Mouse (Mus musculus) heart, postnatal 36 days (tissue): ENCODE data around the gene Prmt7. TPM values are rescaled to one million over a fixed set of nuclear protein-coding genes. Genes with fewer than 3 reads are reported as not detected.
"Not testable (repeated sequence)": the region's sequence is repeated elsewhere in the genome, so short reads cannot be mapped to it uniquely, and the experiment has no call there.

Experiments
- DNase-seq, 2 experiments: peaks; one replicate each; pipeline ENCODE4 v3.0.0; 2021 to 2022
- intact Hi-C: fragments of 180-260 bp; cut with DNase I; formaldehyde crosslinking; loops from one replicate; pipeline ENCODE4 v1.15.1; 2025
- total RNA-seq, 2 experiments: library from RNA; stranded (reverse); gene quantifications; 2 replicates each; pipeline ENCODE4 v1.2.3; 2021

Prmt7 gene
- total RNA-seq: 10 to 100 TPM; 24.5 to 26.8 TPM

DNA sequence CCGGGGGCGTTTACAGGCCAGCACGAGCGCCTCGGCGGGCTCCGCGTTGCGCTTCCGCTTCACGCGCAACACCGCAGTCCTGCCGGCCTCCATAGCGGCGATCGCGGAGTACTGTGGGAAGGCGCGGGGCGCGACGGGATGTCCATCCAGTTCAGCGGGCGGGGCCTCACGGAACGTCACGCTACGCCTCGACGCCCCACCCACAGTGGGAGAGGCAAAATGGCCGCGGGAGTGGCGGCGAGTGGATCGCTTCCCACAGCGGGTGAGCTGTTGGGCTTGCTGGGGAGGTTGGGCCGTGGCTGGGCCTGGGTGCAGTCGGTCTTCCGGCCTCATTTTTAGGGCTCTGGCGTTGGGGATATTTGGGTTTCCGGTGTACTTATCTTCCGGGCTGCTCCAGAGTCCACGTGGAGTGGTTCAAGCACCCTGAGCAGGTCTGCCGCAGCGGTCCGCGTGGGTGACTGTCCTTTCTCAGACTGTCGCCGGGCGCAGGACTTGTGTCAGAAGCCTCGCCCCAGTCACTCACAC, at the start of gene Prmt7, which contains the start of gene Slc7a6os:
TSS of gene Prmt7 (plus strand) at position 116 of the 525 bp plus-strand sequence.
TSS of gene Slc7a6os (minus strand) at position 115 of the 525 bp plus-strand sequence.
- peak; percentile 95 to 96 for DNase-seq
- intact Hi-C loops: loop anchor here (2.0 to 5.0 kb wide), 3 partner anchors 42 to 191 kb away; partner anchors contain the start of gene Slc7a6

DNA sequence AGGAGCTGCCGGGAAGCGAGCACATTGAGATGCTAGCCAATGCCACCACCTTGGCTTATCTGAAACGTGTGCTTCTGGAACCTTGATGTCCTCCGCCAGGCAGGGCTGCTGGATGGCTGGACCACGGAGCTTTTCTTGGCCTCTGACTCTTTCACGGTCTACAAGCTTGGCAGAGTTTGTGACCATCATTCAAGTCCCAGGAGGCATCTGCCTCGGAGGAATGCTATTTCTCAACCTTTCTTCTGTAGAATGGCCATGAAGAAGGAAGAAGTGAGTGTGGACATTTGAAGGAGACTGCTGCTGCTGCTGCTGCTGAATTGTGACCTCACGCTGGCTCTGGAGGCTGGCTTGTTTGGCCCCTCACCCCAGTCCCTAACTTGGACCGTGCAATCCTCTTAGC, 47.5 kb upstream of the Prmt7 start:
- intact Hi-C loops: no loop called here
- DNase-seq: no peak

DNA sequence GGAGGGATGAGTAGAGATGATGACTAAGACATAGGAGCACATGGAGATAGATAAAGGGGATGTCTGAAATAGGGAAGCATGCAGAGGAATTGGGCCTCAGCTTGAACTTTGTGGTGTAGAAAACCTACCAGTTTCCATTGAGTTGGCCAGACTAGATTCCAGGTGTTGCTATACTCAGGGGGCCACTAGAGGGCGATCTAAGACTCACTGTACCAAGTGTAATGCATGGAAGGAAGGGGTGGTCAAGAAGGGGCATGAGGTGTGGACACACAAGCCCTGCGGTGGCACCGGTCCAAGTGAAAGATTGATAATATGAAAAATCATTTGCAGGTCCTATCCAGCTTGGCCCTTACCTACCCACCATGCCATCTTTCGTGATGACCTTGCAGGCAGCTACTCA, 45.3 kb upstream of the Prmt7 start:
- intact Hi-C loops: loop anchor here (1.0 to 2.0 kb wide), 3 partner anchors 25 to 61 kb away; no protein-coding TSS in a partner anchor
- DNase-seq: peak; percentile 70 to 82

DNA sequence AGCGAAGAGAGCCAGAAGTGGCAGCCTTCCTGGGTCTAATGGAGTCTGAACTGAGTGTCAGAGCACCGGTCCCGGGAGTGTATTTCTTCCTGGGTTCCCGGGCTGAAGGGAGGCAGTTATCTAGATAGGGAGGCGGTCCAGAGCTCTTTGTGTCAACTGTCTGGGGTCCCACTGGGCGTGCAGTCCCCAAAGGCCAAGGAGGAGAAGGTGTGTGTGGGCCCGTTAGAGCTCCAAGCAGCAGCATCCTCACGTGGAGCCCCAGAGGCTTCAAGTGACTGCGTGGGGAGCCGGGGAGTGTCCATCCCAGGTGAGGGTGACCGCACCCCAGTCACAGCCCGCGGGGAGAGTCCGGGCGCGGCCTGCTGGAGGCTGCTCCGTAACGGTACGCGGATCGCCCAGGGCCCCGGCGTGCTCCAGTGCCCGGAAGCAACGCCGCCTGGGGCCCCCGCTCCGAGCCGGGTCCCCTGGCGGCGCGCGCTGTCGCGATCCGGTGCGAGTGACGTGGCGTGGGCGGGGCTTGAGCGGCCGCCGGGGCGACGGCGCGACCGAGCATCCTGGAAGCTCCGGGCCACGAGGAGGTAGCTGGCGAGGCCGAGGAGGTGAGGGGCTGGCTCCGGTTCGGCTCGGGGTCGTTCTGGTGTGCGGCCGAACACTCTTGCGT, 42.2 kb upstream of the Prmt7 start, which contains the start of gene Slc7a6:
TSS of gene Slc7a6 (plus strand) at position 502 of the 661 bp plus-strand sequence.
- DNase-seq: peak; percentile 88 to 92
- intact Hi-C loops: loop anchor here (2.0 kb wide), 1 partner anchor 42 kb away; the partner anchor contains the start of genes Prmt7 and Slc7a6os

DNA sequence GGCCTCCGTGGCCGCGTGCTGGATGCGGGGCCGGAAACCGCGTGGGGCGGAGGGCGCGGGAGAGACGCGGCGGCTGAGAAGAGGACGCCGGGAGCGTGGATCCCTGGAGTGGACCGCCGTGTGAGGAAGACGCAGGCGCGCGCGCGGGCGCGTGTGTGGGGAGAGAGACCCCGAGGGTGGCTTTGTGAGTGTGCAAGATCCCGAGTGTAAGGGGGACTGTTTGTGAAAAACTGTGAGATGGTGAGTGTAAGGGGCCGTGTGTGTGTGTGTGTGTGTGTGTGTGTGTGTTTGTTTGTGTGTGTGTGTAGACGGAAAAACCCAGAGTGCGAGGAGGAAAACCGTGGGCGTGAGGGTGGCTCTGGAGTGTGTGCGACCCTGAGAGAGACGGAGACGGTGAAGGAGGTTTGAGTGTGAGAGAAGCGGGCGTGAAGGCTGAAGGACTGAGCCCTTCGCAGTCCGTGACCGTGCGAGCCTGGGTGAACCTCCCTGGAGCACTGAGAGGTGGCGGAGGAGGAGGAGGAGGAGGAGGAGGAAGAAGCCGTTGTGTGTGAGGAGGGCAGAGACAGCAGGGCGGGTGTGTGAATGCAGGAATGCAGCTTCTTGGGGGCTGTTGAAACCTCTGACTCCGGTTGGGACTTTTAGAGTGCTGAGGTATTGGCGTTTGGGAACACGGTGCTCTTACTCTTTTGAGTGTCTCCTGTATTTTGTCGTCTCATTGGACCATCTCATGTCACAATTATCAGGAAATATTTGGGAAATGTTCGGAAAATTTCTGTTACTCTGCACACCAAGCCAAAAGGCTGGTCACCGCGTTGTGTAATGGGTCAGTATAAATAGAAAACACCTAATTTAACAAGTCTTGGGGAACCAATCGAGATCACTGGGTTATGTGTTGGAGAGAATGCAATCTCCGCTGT, 41.5 kb upstream of the Prmt7 start:
- intact Hi-C loops: loop anchor here (2.0 kb wide), 1 partner anchor 42 kb away; the partner anchor contains the start of genes Prmt7 and Slc7a6os
- peak in 1 of 2 experiments; percentile 42 for DNase-seq

DNA sequence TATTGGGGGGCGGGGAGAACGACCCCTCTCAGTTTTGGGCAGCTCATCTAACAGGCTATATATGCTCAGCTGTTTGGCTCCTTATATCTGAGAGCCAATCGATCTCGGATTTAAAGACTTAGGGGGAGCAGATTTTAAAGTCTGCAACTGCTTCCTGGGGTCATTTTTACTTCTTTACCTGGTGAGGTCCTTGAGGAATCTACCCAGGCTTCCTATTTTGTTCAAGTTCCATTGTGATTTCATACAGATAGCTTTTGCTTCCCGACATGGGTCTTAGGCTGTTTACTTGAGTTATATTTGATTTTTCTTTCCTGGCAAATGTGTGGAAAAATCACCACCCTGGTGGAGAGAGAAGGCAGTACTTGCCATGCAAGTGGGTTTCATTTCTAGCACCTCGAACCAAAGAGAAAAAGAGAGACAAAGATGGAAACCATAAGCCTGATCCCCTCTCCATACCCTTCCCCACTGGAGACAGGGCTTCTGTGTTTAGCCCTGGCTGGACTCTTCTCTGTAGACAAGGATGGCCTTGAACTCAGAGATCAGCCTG, 40.7 kb upstream of the Prmt7 start:
- intact Hi-C loops: loop anchor here (2.0 kb wide), 1 partner anchor 41 kb away; the partner anchor contains the start of genes Prmt7 and Slc7a6os
- DNase-seq: no peak

DNA sequence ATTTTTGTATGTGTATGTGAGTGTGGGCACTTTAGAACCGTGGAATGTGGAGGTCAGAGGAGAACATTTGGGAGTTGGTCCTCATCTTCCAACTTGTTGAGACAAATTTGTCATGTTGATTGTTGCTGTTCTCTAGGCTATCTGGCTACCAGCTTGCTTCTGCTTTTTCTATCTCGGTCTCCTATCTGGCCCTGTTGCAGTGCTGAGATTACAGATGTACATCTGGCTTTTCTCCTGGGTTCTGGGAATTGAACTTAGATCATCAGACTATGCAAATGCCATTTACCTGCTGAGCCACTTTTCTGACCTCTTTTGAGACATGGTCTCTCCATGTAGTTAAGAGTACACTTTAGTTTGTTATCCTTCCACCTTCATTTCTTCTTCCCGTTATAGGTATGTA, 37.2 kb upstream of the Prmt7 start:
- no peak for DNase-seq
- intact Hi-C loops: no loop called here

DNA sequence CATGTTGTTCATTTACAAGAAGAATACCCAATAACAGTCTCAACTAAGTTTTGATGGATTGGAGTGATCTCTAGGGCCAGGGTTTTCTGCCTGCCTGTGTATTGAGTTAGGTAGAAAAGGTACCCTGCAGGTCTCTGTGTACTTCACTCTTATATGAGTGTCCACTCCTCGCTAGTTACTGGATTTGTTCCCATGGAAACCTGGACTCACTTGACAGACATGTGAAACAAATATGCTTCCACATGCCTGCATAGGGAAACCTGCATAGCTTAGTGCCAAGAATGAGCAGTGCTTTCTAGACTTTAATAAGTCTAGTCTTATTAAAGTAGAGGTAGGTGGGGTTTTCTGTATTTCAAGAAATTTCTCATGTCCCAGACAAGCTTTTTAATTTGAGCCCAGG, 33.8 kb upstream of the Prmt7 start:
- DNase-seq: no peak
- intact Hi-C loops: no loop called here

DNA sequence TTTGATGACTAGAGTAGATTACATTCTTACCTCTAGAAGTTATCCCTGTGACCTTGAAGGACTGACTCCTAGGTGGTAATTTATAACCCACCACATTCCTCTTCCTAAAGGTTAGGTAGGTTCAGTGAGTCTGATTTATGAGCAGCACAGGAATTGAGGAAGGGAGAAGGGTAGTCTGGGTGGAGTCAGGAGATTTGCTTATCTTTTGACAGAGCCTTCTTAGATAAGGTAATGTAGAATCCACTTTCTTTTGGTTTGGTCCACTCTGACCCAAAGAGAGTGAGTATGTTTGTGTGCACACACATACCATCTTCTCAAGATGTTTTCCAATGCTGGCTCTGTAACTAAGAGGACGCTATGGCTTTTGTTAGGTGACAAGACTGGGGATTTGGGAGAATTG, 33.1 kb upstream of the Prmt7 start:
- no peak for DNase-seq
- intact Hi-C loops: no loop called here

DNA sequence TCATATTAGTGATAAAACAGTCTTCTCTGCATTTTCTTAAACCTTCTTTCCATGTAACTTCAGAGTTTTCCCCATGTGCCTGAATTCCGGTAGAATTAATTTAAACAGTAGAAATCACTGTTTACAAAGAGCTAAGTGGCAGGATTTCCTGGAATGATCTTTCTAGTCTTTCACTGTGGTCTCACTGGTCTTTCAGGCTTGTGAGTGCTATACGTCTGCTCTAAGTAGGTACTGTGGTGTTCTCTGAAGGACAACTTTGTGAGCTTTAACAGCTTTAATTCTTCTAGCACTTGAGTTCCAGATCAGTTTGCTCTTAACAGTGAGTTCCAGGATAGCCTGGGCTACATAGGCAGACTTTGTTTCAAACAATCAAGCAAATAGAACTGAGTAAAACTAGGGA, 32.3 kb upstream of the Prmt7 start:
- no peak for DNase-seq
- intact Hi-C loops: no loop called here

DNA sequence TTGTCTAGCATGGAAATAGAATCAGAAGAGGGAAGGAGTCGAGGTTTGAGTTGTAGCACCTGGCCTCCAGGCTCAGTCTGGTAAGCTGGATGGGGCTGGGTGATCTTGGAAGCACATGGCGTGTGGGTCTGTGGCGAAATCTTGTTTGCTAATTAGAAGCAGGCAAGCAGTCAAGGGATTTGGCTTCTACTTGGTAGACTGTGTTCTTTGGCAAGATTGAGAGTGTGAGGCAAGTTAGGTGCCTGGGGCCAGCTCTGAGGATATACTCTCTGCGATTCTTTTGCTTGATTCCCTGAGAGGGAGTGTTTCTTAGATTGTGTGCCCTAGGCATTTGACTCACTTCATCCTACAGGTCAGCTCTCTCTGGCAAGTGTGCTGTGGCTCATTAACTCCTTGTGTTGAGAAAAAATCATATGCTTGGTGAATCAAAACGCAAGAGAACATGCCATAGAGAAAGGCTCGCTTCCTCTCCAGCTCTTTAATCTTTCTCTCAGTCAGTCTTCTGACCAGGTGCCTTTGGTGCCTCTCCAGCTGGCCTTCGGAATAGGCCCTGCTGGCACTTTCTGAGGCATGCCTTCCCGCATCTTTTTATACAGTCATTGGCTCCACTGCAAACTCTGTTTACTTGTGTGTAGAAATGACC, 25.0 kb upstream of the Prmt7 start:
- intact Hi-C loops: no loop called here
- peak; percentile 46 to 57 for DNase-seq

DNA sequence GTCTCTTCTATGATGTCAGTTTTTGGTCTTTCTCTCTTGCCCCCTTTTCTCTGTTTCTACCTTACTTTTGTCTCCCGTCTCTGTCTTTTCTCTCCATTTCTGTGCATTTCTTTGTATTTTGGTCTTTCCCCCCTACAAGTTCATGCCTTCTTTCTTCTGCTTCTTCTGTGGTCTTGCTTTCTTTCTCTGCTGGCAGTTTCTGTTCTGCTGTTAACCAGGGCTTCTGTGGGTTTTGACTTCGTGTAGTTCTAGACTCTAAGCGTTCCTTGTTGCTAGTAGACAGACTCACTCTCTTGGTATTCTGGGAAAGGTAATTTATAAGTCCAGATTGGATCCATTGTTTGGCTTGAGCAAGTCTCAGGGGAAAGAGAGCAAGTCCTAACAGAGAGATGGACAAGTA, 24.3 kb upstream of the Prmt7 start:
- intact Hi-C loops: no loop called here

DNA sequence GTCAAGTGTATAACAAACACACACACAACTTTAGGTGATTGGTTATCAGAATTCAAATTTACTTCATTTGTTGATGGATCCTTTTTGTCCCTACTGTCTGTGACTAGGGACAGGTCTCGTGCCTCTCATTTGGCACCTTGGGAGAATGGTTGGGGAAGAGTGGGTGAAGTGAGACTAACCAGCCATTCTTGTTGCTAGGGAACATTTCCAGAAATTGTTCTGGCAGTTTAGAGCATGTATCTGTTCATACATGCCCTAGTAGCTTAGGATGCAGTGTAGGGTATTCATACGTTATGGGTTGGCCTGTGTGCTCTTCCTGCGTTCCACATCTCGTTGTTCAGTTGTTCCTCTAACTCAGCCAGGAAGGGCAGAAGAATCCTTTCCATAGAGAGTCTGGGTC, 21.6 kb upstream of the Prmt7 start:
- intact Hi-C loops: no loop called here
- no peak for DNase-seq

More for the DNA sequence above, 24.3 kb upstream of the Prmt7 start:
- no peak for DNase-seq

DNA sequence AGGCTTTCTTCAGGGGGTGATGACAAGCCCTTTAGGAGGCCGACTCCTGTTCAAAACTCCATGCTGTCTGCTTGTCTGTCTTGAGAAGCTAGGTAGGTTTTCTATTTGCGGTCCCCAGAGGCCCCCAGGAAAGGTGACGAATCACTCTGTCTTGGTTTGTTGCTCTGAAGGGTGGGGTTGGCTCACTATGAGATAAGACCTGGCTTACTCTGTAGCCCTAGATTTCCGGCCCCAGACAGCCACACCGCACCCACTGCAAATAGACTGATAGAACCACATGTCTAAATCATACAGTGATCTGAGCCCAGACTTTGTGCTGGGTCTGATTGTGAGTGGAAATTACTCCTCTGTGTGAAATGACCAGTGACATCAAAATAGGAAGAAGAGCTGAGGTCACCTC, 19.1 kb upstream of the Prmt7 start:
- no peak for DNase-seq
- intact Hi-C loops: no loop called here

DNA sequence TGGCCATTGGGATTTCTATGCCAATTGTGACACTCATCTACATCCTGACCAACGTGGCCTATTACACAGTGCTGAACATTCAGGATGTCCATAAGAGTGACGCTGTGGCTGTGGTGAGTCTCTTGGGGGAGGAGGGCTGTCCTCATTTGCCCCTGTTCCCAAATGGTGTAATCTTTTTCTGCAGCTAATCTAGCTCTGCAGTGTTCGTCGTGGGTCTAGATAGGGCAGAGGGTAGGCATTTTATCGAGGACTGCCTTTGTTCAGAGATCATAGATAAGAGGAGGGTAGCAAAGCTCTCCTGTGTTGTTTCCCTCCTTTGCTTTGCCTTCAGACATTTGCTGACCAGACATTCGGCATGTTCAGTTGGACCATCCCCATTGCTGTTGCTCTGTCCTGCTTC, 17.6 kb upstream of the Prmt7 start:
- DNase-seq: no peak
- intact Hi-C loops: no loop called here

DNA sequence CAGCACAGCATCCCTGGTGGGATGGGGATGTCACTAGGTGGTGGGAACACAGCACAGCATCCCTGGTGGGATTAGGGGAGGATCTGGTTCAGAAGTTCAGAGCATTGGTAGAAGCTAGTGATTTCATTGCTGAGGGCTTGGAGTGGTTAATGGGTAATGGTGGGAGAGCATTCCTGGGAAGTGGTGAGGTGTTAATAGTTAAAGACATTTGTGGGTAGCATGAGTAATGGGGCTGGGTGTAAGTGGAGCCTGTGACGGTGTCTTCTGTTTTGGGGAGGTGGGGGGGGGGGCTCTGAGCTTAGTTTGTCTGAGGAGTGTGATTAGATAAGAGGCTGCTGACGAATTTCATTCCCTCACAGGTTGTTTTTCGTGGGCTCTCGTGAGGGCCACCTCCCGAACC, 16.7 kb upstream of the Prmt7 start:
- intact Hi-C loops: no loop called here
- no peak for DNase-seq

DNA sequence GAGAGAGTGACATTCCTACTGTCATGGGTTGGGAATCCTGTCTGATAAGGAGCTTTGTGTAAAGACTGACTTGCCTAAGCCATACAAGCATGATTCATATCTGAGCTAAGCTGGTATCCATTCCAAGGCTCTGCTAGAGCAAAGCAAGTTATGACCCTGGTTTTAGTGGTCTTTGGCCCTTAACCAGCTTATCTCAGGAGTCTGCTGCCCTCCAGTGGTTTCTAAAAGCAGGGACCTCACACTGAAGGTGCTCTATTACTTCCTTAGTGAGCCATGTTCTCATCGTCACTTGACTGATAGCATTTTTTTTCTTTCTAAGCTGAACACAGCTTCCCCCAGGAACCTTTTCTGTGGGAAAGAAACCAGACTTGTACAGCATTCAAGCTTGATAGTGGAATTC, 12.0 kb upstream of the Prmt7 start:
- intact Hi-C loops: loop anchor here (1.0 kb wide), 1 partner anchor 58 kb away; no protein-coding TSS in a partner anchor
- peak; percentile 27 to 29 for DNase-seq

DNA sequence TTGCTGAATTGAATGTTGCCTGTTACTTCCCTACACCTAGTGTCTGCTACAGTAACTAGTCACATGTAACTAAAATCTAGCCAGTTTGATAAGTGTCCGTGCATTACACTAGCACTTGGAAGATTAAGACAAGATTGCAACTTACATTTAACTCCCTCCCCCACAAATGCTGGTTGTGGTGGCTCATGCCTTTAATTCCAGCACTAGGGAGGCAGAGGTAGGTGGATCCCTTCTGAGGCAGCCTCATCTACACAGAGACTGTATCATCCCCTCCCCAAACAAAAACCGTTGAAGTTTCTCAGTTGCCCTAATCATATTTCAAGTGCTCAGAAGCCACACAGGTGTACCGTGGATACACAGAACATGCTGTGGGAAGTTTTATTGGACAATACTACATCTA, 11.1 kb upstream of the Prmt7 start:
- DNase-seq, intact Hi-C loops: not testable (repeated sequence)

DNA sequence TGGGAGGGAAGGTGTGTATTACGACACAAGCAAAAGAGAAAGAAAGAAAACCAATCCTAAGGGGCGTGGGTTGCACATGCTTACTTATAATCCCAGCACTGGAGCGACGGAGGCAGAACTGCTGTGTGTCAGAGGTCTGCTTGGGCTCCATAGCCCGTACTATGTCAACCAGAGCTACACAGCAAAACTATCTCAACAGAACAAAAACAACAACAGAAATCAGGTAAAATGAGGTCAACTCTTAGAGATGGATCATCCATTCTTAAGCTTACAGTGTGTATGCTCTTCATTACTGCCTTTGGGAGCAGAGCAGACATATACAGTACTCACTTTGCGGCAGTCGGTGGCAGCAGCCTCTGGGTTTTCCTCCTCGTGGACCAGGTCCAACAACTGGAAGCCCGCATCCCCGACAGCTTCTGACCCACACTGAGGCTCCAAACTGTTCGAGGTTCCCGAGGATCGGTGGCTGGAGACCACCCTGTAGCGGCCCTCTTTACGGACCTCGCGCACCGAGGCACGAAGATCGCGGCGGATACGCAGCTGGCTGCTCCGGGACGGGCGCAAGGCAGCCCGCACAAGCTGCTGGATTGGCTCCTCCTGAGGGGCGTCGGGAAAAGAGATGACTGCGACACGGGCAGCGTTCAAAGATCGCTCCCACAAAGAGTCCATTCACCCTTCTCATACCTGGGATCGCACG, 553 bp upstream of the Prmt7 start:
- DNase-seq: no peak
- intact Hi-C loops: loop anchor here (2.0 to 5.0 kb wide), 3 partner anchors 41 to 192 kb away; partner anchors contain the start of gene Slc7a6
